Mouse (Mus musculus): ENCODE measurements around the gene Prrt1.

GRCm38 (mm10) chr17:34660259-34660820 lies 31.0 kb downstream of the Prrt1 start:
- TF ChIP-seq ZNF384 (IDR thresholded peaks at IDR 0.05; ENCODE audit: low read depth, low read length) = no peak
- no peak for TF ChIP-seq CTCF (IDR thresholded peaks at IDR 0.05 in 2 of 3, conservative IDR thresholded peaks at IDR 0.05 in 1 of 3; ENCODE audit: control insufficient read depth in 1 of 3, insufficient read depth in 1 of 3, low read depth in 2 of 3, low read length in 3 of 3, poor library complexity in 1 of 3, severe bottlenecking in 1 of 3)
- TF ChIP-seq ZMIZ1 (IDR thresholded peaks at IDR 0.05; ENCODE audit: low read depth, low read length) = no peak
- no peak for TF ChIP-seq EP300 (IDR thresholded peaks at IDR 0.05; ENCODE audit: low read depth in 1 of 2, low read length in 2 of 2)
- no peak for TF ChIP-seq POLR2A (IDR thresholded peaks at IDR 0.05; ENCODE audit: control insufficient read depth in 1 of 2, insufficient read depth in 1 of 2, low read depth in 1 of 2, low read length in 2 of 2, poor library complexity in 1 of 2)
- TF ChIP-seq MAX (IDR thresholded peaks at IDR 0.05; ENCODE audit: low read length) = no peak
- TF ChIP-seq ZKSCAN1 (IDR thresholded peaks at IDR 0.05; ENCODE audit: low read depth, low read length) = no peak
- no peak for TF ChIP-seq MYC (IDR thresholded peaks at IDR 0.05; ENCODE audit: low read depth, low read length)
- TF ChIP-seq NELFE (IDR thresholded peaks at IDR 0.05; ENCODE audit: low read depth, low read length) = no peak

All from MEL (cell line).